Mouse (Mus musculus) G1E-ER4 (cell line): ENCODE data around the gene Ablim1. TPM values are rescaled to one million over a fixed set of nuclear protein-coding genes. Genes with fewer than 3 reads are reported as not detected.

Source experiments
- GATA1 ChIP-seq: IDR thresholded peaks from one replicate; pipeline ENCODE4 v1.8.0; 2012; ENCODE audit warnings: low read length, inconsistent platforms
- polyA plus RNA-seq: library from polyadenylated mRNA; stranded (reverse); fragments of >175 nt; gene quantifications from 2 replicates; pipeline ENCODE4 v1.2.3, GENCODE M21; 2012

Gene Ablim1
- polyA plus RNA-seq, 1 experiment, result 0.05 TPM

DNA sequence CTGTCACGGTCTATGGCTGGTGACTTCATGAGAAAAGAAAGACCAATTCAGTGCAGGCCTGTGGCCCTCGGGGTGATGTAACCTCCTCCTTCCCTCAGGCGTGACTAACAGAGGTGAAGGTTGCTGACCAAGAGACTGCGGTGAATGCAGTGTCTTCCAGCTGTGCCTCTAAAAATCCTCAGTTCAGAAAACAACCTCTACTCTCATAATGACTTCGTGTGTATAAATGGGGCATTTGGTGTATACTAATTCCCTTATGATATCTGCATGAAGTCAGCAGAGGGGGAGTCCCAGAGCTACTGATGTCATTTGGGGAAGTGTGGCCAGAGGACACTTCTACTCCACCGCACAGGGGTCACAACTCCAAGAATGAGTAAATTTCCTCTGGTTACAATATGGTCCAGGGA is 301.4 kb downstream of the Ablim1 start:
- no peak for TF ChIP-seq GATA1

DNA sequence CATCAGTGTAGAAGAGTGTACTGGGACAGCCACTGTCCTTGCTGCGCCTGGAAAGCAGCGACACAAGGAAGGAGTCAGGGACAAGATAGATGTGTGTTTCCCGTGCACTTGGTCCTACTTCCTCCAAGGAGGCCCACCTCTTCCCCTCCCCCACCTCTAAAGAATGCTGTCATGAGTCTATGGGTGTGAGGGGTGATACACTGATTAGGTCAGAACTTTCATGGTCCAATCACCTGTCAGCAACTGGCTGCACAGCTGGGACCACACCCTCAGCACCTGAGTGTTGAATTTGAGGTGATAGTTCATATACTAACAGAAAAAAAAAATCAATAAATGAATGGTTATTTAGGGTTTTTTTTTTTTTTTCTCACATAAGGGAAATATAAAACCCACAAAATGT is 302.7 kb downstream of the Ablim1 start:
- TF ChIP-seq GATA1, result no peak

DNA sequence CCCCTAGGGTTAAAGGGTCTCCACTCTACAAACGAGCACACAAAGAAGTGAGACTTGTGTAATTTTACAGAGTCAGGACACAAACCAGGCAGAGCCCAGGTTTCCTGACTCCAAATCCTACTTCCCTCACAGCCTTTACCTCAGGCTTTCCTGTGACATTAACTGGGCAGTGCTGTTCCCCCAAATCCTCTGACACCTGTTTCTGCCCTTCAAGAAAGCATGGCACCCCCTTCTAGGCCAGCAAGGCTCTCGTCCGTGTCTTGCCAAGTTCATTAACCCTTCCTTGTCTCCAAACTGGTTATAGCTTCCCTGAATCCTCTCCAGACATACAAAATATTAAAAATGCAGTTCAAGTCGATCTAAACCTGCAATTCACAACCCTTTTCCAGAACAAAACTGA is 304.7 kb downstream of the Ablim1 start:
- no peak for TF ChIP-seq GATA1

DNA sequence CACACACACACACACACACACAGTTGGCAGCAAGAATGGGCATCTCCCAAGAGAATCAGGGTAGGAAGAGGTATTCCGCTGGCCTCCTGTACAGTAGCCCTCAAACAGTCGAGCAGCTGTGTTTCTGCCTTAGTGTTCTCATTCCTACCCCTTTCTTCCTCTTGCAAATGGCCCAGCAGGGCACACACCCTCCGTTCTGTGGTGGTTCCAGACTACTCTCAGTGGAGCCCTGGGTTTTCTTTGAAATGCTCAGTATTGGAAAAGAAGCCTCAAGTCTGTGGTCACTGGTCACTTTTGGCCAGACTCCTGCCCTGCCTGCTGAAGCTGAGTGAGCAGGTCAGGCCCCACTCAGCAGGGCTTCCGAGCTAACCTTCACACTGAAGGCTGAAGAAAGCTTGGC is 305.1 kb downstream of the Ablim1 start:
- TF ChIP-seq GATA1, result no peak

DNA sequence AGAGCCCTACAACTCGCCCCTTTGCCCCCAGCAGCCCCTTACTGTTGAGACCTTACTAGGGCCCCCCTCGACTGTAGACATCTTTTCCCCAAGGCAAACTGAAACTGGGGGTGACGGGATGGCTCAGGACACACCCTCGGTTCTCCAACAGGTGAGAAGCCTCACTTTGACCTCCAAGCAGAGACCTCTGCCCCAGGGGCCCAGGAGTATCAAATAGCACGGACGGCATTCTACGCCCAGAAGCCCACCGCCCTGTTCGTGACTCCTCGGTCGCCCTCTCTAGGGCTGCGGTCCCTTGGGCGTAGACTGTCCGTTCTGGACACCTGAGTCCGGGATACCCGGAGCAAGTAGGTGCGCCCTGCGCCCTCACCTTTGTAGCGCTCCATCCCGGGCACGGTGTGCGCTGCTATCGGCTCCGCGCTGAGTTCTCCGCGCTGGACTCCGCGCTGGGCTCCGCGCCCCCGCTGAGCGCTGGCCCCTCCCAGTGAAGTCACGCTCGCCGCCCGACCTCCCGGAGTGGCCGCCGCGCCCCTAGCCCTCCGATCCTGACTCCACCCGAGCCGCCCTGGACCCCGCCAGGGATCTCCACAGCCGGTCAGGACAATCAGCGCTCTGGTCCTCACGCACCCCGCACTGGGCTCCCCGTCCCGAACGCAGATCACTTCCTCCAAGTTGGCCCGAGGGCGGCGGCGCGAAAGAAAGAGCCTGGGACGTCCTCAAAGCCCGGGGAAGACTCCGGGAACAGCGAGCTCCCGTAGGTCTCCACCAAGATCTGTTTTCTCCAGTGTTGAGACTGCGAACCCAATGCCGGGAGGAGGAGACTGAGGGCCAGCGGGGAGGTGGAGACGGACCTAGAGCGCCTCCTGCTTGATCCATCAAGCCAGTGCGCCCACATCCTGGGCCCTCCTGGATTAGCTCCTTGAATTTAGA is 306.7 kb downstream of the Ablim1 start, which contains the start of gene Afap1l2:
Gene Afap1l2, minus strand, starts transcription at position 448 of the 930 bp plus-strand sequence.
- TF ChIP-seq GATA1, result no peak

DNA sequence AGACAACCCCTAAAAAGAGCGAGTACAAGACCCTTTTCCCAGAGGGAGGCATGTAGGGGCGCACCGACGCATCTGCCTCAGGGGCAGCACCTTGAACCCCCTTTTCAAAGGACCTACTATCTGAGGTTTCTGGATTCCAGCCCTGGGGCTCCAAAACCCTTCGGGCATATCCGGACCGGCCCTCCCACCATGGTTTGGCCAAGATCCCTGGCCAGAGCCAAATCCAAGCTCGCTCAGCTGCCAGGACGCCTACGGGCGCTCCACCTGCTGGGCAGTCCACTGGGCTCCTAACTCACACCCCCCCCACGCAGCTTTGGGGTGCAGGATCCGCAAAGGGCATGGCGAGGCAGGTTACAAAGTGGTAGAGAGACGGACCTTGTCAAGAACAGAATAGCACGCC is 307.4 kb downstream of the Ablim1 start:
- no peak for TF ChIP-seq GATA1

DNA sequence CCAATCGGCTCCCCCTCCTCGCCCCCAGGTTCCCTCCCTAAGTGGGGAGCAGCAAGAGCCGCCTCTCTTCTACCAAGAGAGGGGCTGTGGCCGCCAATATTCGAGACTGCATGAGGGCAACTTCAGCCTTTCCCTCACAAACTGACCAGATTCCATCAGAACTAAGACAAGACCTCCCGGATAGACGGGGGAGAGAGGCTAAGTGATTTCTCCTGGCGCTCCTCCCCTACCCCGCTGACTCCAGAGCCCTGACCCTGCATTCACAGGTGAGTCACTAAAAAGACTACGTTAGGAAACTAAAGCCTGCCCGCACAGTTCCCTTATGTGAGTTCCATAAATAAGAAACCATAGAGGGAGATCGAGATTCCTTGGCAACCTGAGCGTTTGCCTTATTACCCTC is 307.9 kb downstream of the Ablim1 start:
- TF ChIP-seq GATA1, result no peak

DNA sequence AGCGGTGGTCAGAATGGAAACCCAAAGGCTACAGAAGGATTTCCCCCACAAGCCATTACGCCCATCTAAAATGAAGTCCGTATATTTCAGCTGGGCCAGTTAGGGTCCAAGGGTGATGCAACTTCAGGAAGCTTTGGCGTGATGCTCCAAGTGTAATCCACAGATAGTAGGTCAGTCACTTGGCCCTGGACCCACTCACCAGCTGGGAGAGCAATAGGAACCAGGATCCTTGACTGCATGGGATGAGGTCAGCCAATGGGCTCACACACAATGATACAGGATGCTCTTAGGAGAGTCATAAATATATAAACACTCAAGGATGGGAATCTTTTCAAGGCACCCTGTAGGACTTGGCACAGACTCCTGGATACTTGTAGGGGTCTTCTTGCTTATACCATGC is 309.7 kb downstream of the Ablim1 start:
- TF ChIP-seq GATA1, result no peak

DNA sequence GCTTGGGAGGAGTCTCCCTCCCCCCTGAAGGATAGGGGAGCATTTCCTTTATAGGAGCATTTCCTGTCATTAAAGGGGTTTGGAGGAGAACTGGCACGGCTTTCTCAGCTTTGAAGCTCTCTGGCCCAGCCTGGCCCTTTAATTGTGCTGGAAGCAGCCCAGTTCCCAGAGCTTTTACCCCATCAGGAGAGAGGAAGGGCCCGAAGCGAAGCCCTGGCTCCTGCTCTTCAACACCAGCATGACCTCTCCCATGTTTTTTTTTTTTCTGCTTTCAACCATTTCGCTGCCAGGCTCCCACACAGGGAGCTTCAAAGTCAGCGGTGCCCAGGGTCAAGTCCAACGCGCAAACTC is 311.3 kb downstream of the Ablim1 start:
- TF ChIP-seq GATA1, result no peak

DNA sequence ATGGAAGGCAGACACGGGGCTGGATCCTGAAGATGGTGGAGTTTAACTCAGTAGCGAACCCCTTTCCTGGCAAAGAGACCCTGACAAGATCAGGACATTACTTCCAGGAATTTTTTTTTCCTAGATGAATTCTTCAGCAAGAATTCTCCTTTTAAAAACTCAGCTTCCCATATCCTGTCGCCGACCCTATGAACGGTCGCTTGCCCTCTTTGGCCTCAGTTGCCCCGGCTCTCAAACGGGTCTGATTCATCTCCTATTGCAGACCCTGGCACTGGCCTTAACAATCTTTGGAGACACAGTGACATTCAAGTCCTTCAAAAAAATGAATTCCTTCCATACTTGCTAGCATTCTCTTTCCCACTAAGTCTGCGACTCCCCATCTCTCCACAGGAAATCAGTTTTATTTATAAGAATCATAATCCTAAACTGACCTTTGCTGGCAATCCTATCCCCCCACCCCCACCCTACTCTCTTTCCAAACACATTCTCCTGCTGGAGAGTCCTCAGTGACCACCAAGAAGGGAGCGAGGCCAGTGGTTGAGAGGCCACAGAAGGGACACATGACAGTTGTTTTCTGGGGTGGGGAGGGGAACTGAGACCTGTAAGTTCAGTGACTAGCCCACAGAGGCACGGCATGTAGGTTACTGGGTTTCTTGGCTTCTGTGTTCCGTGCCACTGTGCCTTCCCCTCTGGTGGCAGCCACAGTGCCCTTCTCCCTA is 311.8 kb downstream of the Ablim1 start:
- TF ChIP-seq GATA1, result no peak

DNA sequence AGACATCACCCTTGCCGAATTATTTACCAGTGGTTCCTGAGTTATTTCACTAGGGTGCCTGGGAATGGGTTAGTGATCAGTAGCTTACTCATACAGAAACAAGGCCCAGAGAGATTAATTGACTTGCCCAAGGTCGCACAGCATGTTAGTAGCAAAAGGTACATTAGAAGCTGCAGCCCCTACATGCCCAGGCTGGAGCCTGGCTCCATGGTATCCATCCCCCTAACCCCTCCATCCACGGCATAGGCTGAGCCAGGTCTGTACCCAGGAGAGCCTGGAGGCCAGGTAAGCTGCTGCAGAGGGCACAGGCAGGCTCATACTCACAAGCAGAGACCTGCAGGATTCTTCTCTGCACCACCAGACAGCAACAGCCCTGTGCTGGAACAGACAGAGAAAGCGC is 312.8 kb downstream of the Ablim1 start:
- TF ChIP-seq GATA1, result no peak

DNA sequence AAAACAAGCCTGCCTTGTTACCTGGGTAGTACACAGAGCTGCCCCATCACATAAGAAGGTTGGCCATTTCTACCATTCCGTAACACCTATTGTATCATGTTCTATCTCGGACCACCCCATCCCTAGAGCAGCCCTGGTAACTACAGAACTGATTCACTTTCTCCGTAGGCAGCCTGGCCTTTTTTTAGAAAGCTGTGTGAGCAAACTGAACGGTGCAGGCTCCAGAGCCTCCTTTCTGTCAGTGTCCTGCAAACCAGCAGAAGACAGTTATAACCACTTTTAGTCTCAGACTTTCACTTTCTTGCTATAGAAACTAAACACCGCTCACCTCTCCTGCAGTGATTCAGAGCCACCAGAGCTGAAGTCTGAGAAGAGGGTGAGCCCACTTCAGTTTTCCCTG is 314.1 kb downstream of the Ablim1 start:
- TF ChIP-seq GATA1, result no peak

DNA sequence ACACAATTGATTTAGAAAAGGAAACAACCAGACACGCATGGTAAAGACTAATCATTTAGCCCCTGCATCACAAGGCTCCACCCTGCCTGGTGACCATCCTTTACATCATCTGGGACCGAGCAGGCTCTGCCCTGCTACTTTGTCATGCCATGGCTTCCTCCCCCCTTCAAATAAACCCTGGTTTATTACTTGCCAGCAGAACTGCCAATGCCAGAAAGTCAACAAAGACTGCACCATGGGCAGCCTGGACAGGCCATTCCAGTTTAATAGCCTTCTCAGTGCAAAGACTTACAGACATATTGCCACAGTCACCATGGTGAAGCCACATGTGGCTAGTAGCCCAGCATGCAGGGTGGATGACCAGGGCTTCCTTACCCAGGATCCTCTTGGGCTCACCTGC is 314.9 kb downstream of the Ablim1 start:
- no peak for TF ChIP-seq GATA1

DNA sequence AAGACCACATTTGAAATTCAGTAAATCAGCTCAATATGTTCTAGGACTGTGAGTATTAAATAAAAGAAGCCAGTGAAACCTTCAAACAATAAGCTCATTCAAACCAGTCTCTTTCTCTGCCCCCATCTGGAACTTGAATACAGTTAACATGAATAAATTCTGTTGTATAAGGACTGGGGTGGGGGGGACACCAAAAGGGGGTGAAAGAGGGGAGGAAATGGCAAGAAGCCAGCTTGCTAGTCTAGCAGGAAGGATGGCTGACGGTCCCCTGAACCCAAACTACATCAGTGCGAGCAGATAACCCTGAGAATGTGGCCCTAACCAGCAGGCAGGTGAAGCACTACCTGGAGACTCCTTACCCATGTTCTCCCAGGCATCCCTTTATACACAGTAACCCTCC is 315.8 kb downstream of the Ablim1 start:
- no peak for TF ChIP-seq GATA1

DNA sequence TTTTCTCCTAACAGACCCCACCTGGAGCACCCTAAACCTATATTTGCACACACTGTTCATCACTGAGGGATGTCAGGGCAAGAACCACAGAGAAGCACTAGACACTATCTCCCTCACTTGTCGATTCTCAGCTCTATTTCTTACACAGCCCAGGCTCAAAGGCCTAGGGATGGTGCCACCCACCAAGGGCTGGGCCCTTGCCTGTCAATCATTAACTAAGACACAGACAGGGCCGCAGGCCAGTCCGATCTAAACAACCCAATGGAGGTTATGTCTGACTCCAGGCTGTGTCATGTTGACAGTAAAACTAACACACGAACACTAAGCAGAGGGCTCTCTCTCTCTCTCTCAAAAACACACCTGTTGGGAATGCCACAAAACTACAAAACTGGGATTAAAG is 316.4 kb downstream of the Ablim1 start:
- TF ChIP-seq GATA1, result no peak

DNA sequence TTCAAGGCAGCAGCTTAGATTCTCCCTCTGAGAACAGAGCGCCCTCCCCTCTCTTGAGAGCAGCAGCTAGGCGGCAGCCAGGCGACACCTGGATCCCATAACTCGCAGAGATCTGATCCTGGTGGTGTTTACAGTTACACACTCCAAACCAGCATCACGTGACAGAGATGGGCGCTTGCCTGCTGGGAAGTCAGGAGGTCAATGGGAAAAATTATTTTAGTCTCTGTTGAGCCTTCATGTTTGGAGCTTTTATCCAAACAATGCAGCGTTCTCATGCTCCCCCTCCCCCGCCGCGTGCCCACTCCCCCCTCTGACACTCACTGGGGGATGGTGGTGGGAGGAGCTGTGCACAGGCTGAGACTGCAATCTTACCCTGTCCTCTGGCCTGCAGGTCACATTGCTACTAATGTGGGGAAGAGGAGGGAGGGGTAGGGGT is 317.5 kb downstream of the Ablim1 start:
- no peak for TF ChIP-seq GATA1

DNA sequence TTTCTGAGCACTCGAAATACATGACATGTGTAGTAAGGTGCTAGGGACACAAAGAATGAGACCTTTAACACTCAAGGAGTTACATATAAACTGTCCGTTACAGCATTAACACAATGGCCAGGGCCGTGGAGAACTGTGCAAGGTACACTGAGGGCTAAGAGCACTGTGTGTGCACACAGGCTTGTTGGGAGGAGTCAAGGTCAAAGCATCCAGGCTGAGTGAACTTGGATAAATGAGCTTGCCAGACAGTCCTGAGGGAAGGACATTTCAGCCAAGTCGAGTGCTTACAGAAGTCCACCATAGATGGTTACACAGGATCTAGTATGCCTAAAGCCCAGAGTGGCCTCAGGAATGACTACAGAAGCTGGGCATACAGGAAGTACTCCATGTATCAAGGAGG is 319.3 kb downstream of the Ablim1 start:
- no peak for TF ChIP-seq GATA1

DNA sequence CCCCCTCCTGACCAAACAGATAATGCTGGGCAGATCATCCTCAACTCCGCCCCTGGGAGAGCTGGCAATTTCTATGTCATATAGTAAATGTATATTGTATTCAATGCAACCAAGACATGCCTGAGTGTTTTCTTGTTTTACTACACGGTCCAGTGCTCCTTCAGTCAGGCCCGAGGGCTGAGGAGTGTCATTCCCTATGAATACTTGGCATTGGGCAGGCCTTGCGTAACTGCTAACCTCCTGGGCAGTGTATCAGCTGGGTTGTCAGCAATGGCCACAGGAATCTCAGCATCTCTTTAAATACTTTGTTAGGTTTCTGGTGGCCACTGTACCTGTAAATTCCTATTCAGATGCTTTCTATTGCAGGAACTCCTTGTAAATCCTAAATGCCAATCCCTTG is 320.1 kb downstream of the Ablim1 start:
- TF ChIP-seq GATA1, result no peak
